Mouse (Mus musculus) mature B cell (primary cell): ENCODE measurements around the gene Dnpep.

Experiments used
- in situ Hi-C: fragments of 300-500 bp; cut with MboI; formaldehyde crosslinking; loops from 2 replicates; pipeline ENCODE4 v1.14.3; 2019

Dnpep gene

DNA sequence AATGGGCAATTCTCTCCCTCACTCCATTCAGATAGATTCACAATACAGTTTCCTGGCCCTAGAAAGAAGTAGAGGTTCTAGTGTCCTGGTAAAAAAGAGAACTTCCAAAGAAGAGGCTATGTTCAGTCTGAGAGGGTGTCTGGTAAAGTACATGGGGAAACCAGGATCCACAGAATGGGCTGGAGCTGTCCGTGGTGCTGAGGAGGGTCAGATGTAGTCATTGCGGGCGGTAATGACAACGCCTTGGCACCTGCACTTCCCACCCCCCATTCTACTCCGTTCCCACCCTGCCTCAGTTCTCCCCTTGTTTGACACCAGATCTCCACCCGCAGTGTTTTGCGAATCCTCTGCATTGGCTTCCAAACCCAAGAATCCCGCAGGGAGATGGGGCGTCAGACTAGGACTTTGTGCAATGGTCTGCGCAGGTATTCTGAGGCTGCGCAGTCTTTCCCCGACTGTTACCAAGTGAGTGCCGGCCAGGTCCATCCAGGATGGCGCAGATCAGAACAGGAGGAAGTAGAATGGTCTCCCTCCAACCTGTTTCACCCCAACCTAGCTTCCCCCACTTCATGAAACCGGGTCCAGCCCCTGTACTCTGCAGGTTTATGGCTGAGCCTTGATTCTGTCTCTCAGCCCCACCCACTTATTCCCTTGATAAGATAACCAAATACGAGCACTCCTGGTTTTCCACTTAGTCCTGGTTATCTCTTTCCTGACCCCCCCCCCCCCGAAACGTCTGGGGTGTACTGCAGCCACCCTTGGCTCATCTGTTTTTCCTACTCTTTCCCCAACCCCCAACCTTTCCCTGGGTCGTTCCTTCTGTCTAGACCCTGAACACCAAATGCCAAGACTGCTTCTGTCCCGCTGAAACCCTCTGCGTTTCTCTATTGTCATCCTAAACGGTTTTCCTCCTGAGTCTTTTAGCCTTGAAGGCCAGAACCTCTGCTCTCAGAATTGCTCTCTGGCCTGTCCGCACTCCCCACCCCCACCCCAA, 40.3 kb downstream of the Dnpep start:
- in situ Hi-C loops, result no loop called here

DNA sequence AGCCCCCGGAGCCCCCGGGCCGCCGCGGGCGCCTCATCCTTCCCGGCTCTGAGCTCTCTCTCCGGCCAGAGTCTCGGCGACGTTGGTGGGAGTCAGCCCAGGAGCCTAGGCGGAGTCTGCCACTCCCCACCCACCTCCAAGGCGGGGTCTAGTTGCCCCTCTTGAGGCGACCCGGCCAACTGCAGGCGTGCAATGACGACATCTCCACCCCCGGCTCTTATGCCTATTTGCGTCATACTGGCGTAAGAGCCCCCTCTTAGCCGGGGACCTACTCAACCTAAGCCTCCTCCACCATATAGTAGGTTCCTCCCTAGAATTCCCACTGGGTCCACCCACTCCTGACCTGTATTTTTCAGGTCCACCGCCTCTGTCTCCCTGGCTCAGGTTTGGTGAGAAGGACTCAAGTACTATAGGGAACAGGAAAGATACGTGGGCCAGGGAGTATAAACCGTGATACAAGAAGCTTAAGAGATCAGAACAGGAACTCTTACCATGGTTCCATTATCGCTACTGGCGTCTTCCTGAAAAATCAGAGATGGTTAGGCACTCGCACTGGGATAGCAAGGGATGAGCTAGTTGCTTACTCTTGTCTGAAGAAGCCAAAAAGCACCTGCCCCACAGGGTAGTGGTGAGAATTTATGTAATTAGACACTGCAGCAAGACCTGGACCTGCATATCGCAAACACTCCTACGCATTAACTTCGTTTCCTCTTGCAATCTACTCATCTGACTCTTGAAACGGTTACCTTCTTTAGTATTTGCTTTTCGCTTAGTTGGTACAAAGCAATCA, 53.5 kb downstream of the Dnpep start, which contains the start of gene Ptprn:
TSS of gene Ptprn (minus strand) at position 412 of the 790 bp plus-strand sequence.
- in situ Hi-C loops, result no loop called here

DNA sequence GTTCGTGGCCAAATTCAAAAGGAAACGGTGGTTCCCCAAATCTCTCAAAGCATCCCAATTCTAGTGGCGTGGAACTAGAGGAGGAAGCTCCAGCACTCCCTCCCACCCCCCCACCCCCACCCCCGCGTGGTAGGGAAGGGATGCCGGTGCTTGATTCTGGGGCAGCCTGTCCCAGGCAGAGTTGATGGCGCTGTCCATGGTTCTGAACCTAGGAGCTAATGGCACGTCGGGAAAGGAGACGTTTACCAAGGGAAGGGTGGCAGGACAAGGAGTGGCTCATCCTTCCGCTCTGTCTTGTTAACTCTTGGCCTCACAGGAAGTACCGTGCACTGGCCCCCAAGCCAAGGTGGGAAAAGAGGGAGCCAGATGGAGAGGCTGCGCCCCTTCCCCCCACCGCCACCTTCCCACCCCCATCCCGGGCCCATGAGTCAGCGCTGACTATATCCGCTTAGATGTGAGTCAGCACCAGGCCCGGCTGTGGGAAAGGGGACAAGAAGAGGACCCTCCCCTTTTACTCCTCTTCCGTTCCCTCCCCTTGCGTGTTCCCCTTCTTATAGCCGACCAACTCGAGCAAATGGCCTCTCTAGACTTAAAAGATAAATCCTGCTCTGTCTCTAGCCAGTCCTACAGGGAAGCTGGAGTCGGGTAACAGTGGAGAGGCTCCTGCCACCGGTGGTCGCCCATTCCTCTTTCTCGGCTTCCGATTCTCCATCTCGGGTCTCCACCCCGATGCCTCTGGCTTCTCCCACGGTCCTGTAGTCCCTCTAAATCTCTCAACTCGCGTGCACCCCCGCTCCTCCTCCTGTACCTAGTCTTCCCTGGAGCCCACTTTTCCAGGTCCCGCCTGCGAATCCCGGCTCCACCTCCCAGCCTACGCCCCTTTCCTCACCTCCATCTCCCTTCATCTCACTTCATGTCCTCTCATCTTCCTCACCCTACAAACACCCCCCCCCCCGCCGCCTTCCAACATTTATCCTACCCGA, 54.5 kb downstream of the Dnpep start:
- in situ Hi-C loops, result no loop called here

DNA sequence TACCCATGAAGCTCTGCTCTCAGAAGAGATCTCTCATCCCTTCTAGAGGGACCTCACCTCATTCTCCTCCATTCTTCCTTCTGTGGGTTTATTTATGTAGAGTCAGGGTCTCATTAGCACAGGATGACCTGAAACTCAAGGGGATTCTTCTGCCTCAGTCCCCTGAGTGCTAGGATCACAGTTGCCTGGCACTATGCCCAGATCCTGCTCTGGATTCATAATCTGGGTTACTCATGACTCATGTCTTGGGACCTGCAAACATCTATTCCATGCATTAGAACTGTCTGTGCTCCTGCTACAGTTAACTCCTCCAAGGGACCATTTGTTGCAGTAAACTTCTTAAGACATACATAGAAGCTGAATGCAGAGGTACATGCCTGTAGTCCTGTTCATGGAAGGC, 56.5 kb downstream of the Dnpep start:
- in situ Hi-C loops, result no loop called here
